Mouse (Mus musculus) adrenal gland (tissue): ENCODE measurements around the gene Mast2.

Source experiments
- intact Hi-C: fragments of 180-260 bp; cut with DNase I; formaldehyde crosslinking; loops from one replicate; pipeline ENCODE4 v1.15.1; 2025
- long read RNA-seq, 2 experiments: library from polyadenylated mRNA; unstranded; transcript quantifications; one replicate each; pipeline ENCODE4 v2.0.0; 2020; ENCODE audit warnings: borderline replicate concordance in 1 of 2; ENCODE audit not compliant: insufficient replicate concordance in 1 of 2

Mast2 gene
- long read RNA-seq, experiment 1, partial matches to known transcripts = 0 of 3 reads
- long read RNA-seq, experiment 1, other reads (novel, unspliced or antisense) = 2 of 3 reads
- long read RNA-seq, experiment 2, partial matches to known transcripts = 4 of 14 reads
- long read RNA-seq, experiment 2, other reads (novel, unspliced or antisense) = 10 of 14 reads

GRCm38 (mm10) chr4:116464126-116464981 lies at the start of gene Mast2:
Mast2 (minus strand) TSS chr4:116464183.
- intact Hi-C loops = loop anchor here (5.0 to 10.0 kb wide), 2 partner anchors 43 to 90 kb away; partner anchors contain the start of genes Gpbp1l1, Ipp and Tmem69

DNA sequence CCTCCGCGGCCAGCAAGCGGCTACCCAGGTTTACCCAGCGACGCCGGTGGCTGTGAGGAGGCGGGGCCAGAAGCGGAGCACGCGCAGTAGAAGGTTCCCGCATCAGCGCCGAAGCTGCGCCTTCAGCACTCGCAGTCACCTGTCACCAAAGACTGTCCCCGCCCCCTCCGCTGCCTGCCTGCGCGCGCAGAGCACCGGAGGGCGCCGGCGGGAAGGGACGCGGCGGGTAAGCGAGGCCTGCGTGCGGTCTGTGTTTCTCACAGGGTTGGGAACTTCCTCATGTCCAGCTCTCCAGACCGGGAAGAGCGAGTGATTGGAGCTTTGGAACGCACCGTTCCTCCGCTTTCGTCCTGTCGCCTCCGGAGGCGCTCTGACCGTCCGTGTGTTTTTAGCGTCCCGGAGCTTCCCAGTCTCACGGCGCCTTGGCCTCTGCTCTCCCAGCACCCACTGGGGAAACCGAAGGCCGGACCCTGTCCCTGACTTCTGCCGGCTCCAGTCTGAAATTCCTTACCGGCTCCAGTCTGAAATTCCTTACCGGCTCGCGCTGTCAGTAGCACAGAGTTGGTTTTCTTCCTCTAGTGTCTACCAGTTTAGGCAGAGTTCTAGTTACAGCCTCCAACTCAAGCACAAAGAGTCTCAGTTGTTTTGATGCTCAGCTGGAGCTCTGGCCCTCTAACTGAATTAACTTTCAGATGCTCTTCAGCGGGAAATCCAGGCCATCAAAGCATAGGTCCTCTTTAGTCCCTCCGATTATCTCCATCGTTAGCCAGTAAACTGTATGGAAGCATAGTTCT lies 43.6 kb upstream of the Mast2 start, which contains the start of gene Ipp:
Gene Ipp (plus strand): TSS at position 125 of the 794 bp plus-strand sequence.
- intact Hi-C loops = loop anchor here (5.0 kb wide), 1 partner anchor 45 kb away; the partner anchor contains the start of gene Mast2

GRCm38 (mm10) chr4:116506886-116507424 lies 43.0 kb upstream of the Mast2 start:
- intact Hi-C loops = loop anchor here (5.0 kb wide), 1 partner anchor 45 kb away; the partner anchor contains the start of gene Mast2

- intact Hi-C loops = no loop called here
Observed at GRCm38 (mm10) chr4:116499978-116500377, 36.0 kb upstream of the Mast2 start.

DNA sequence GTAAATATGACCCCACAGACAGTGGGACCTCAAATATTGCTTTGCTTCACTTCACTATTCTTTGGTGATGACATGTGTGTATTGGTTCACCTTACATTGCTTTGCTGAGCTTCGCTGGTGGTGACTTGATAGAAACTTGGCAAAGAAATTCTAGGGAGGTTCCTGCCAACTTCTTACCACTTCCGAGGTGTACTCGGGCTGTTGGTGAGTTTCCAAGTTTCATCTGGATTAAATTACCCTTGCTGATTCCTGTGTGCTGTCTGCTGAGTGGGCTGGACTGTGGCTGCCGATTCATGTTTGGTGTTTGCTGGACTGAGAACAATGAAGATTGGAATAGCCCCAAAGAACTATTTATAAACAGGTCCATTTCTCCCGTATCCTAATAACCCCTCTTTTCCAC lies 29.7 kb upstream of the Mast2 start:
- intact Hi-C loops = no loop called here

DNA sequence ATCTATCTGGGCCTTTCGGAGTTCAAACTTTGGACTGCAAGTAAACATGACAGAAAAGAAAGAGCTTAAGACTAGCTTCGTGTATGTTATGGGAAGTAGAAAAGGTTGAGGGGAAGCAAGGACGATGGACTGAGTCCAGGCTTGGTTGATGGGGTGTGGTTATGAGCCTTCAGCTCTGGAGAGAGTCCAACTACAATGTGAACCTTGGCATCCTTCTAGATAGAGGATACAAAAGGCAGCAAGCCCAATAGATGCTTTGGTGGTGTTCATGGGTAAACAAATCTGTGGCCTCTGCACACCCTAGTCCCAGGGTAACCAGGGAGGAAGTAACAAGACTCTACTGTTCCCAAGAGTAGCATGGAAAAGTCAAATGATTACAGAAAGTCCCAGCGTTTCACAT lies 28.5 kb upstream of the Mast2 start:
- intact Hi-C loops = no loop called here

DNA sequence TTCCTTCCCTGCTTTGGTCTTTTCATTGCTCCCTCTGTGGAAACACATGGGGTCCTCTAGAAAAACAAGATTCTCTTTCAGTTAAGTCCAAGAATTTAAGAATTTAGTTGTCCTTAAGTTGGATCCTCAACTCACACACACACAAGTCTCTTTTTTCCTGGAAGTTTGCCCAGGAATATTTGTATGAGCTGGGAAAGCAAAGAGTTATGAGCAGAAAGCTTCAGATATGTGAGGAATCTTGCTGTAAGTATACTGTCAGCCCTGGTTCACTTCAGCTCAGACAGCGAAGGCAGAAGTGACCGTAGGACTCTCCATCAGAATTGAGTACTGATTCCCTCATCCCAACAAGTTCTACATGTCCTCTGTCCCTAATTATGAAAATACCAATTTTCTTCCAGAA lies 27.9 kb upstream of the Mast2 start:
- intact Hi-C loops = no loop called here

DNA sequence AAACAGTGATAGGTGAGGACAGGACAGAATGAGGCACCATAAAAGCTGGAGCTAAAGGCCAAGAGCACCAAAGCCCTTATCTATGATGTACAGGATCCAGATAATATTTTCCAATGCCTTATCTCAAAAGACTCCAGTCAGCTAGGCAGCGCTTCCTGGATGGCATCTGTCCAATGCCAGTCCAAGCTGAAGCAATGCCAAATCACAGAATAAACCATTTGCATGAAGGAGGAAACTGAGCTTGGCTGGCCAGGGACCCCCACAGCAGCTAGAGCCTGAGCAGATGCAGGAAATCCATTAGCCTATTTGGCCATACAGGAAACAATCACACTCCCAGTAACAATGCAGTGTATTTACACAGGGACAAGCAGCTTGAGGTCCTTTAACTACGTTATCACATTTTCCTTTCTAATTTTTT lies 27.1 kb upstream of the Mast2 start:
- intact Hi-C loops = no loop called here

- intact Hi-C loops = no loop called here
Observed at GRCm38 (mm10) chr4:116483476-116483875, 19.5 kb upstream of the Mast2 start.

GRCm38 (mm10) chr4:116481322-116481721 lies 17.3 kb upstream of the Mast2 start:
- intact Hi-C loops = no loop called here

- intact Hi-C loops = loop anchor here (5.0 to 10.0 kb wide), 2 partner anchors 44 to 91 kb away; partner anchors contain the start of genes Gpbp1l1, Ipp and Tmem69
Observed at GRCm38 (mm10) chr4:116463231-116464125, 505 bp downstream of the Mast2 start.

GRCm38 (mm10) chr4:116461943-116462342 lies 2.0 kb downstream of the Mast2 start:
- intact Hi-C loops = loop anchor here (5.0 to 10.0 kb wide), 2 partner anchors 45 to 93 kb away; partner anchors contain the start of genes Gpbp1l1, Ipp and Tmem69

DNA sequence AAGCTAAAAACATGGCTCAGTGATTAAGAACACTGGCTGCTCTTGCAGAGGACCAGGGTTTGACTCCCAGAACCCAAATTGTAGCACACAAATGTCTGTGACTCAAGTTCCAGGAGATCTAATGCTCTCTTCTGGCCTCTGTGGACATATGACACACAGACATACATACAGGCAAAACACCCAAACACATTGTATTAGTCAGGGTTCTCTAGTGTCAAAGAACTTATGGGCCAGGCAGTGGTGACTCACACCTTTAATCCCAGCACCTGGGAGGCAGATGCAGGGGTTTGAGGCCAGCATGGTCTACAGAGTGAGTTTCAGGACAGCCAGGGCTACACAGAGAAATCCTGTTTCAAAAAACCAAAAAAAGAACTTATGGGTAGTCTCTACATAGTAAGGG lies 12.4 kb downstream of the Mast2 start:
- intact Hi-C loops = no loop called here

- intact Hi-C loops = loop anchor here (5.0 to 10.0 kb wide), 2 partner anchors 108 to 285 kb away; partner anchors contain the start of gene Tspan1
Observed at GRCm38 (mm10) chr4:116449951-116450350, 14.0 kb downstream of the Mast2 start.

DNA sequence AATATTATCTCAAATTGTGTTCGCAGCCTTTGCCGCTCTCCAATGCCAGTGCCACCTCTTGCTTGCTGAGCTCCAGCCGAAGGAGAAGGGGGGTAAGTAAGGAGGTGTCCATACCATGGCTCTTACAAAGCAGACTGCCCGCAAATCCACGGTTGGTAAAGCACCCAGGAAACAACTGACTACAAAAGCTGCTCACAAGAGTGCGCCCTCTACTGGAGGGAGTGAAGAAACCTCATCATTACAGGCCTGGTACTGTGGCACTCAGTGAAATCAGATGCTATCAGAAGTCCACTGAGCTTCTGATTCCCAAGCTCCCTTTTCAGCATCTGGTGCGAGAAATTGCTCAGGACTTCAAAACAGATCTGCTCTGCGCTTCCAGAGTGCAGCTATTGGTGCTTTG lies 15.3 kb downstream of the Mast2 start:
- intact Hi-C loops = loop anchor here (5.0 to 10.0 kb wide), 2 partner anchors 106 to 284 kb away; partner anchors contain the start of gene Tspan1

DNA sequence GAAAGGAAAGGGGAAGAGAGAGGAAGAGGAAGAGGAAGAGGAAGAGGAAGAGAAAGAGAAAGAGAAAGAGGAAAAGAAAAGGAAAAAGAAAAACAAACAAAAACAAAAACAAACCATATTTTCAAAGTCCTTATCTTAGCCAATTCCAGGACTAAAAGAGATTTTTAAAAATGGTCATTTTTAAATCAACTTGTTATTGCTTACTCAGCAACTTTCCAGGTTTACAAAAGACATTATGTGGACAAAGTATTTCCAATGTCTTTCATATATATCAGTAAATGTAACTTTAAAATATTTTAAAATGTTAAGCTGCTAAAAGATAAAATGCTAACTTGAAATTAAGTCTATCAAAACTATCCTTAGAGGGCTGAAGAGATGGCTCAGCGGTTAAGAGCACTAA lies 24.6 kb downstream of the Mast2 start:
- intact Hi-C loops = no loop called here

DNA sequence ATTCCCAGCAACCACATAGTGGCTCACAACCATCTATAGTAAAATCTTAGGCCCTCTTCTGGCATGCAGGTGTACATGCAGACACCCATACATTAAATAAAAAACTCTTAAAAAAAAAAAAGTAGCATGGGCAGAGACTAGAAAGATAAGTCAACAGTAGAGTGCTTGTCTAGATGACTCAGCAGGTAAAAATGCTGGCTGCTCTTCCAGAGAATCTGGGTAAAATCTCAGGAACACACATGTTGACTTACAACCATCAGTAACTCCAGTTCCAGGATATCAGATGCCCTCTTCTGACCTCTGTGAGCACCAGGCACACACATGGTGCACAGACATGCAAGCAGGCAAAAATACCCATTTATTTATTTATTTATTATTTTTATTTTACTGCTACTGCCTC lies 25.4 kb downstream of the Mast2 start:
- intact Hi-C loops = no loop called here

GRCm38 (mm10) chr4:116435626-116436025 lies 28.4 kb downstream of the Mast2 start:
- intact Hi-C loops = no loop called here

DNA sequence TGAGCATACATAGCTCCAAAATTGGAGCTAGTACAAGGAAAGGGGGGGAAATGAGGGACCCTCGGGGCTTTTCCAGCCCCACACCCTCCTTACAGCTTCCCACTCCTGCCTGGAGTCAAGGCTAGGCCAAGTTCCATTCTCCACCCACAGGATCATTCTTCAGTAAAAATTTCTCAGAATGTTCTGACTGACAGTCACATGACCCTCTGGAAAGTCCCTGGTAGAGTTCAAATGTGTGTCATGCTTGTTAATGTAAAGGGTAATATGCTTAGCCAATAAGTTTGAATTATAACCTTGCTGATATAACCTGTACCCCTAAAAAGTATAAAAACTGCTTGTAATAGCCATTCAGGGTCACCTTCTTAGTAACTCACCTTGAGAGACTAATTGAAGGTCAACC lies 41.8 kb downstream of the Mast2 start:
- intact Hi-C loops = no loop called here

GRCm38 (mm10) chr4:116421170-116421569 lies 42.8 kb downstream of the Mast2 start:
- intact Hi-C loops = no loop called here
